Mouse (Mus musculus): ENCODE data around the gene Lrrc74a. TPM values are rescaled to one million over a fixed set of nuclear protein-coding genes. Genes with fewer than 3 reads are reported as not detected.
A peak's percentile ranks its signal among the peaks of the same experiment; 100 is the strongest.

Lrrc74a gene
- polyA plus RNA-seq, 1 experiment from 2014 or later = not detected

DNA sequence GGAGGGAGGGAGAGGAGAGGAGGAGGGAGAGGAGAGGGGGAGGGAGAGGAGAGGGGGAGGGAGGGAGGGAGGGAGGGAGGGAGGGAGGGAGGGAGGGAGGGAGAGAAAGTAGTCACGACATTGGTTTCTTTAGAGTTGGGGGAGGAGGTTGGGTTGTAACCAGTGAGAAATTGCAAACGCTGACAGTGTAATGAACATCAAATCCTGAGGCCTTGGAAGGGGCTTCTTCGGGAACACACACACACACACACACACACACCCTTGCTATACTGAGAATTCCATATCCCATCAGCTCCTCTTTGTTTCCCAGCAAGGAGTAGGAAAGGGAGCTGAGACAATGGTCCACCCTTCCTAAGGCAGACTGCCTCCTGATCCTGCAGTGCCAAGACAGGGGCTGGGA lies 38.4 kb downstream of the Lrrc74a start:
- no peaks in the 10 kb centered on the region for H3K36me3 ChIP-seq
- no peak overlapping the region for H3K9ac ChIP-seq
- H3K9me3 ChIP-seq = no peaks in the 10 kb centered on the region
- H3K4me3 ChIP-seq = no peak overlapping the region
- 32% methylated on average over 3 of the region's 3 CpGs for WGBS
- H3K4me2 ChIP-seq = no peak overlapping the region
- H3K27me3 ChIP-seq = no peaks in the 10 kb centered on the region
- H3K4me1 ChIP-seq (replicated peaks) = peaks cover 20% of the 10 kb centered on the region
- peak overlapping the region; percentile 42; the same call in 1 of the 2 replicates for H3K27ac ChIP-seq (replicated peaks)
- ATAC-seq (ENCODE audit: low read depth) = no peak

GRCm38 (mm10) chr12:86775561-86776280 lies 41.6 kb downstream of the Lrrc74a start:
- Histone ChIP-seq H3K4me3 (no peak overlapping the region), H3K9me3 (no peaks in the 10 kb centered on the region), H3K27me3 (no peaks in the 10 kb centered on the region), H3K27ac (replicated peaks) (no peak overlapping the region), H3K4me2 (no peak overlapping the region), H3K4me1 (replicated peaks) (peaks cover 9% of the 10 kb centered on the region), H3K9ac (no peak overlapping the region), H3K36me3 (no peaks in the 10 kb centered on the region)
- WGBS = 85% methylated on average over 7 of the region's 7 CpGs
- ATAC-seq (ENCODE audit: low read depth) = no peak

DNA sequence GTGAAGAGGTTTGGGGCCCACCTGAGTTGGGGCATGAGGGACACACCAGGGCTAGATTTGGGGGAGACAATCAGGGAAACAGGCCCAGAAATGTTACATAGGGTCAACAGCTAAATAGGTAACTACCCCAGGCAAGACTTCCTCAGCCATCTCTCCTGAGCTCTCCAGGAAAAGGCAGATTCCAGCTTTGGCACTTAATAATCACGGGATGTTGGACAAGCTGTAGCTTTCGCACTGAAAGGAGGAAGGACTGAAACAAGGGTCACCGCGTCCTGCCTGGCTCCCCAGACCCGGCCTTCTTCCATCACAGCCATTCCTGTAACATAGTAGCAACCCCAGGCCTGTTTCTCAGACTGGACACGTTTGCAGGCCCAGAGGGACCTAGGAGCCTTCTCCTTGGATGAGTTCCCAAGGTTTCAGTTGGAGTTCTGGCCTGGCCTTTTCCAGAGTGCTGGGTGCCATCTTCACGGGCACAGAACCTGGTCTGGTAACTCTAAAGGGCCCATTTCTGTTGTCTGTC lies 42.2 kb downstream of the Lrrc74a start:
- Histone ChIP-seq H3K36me3 (no peaks in the 10 kb centered on the region), H3K4me1 (replicated peaks) (peaks cover 6% of the 10 kb centered on the region), H3K4me2 (no peak overlapping the region), H3K9me3 (no peaks in the 10 kb centered on the region), H3K4me3 (no peak overlapping the region), H3K9ac (no peak overlapping the region), H3K27me3 (no peaks in the 10 kb centered on the region), H3K27ac (replicated peaks) (no peak overlapping the region)
- WGBS = 83% methylated on average over 7 of the region's 7 CpGs
- no peak for ATAC-seq (ENCODE audit: low read depth)

- H3K9ac ChIP-seq = no peak overlapping the region
- H3K27ac ChIP-seq (replicated peaks) = no peak overlapping the region
- no peaks in the 10 kb centered on the region for H3K27me3 ChIP-seq
- no peaks in the 10 kb centered on the region for H3K36me3 ChIP-seq
- no peaks in the 10 kb centered on the region for H3K9me3 ChIP-seq
- H3K4me3 ChIP-seq = no peak overlapping the region
- 93% methylated on average over 4 of the region's 4 CpGs for WGBS
- H3K4me2 ChIP-seq = no peak overlapping the region
- 0 out of 2 replicates have a peak, but pooled peaks cover 4% of the 10 kb centered on the region for H3K4me1 ChIP-seq (replicated peaks)
- no peak for ATAC-seq (ENCODE audit: low read depth)
These were observed 44.4 kb downstream of the Lrrc74a start for GRCm38 (mm10) chr12:86778531-86778930.

GRCm38 (mm10) chr12:86779206-86779989 lies 45.2 kb downstream of the Lrrc74a start:
- no peak overlapping the region for H3K9ac ChIP-seq
- WGBS = 53% methylated on average over 11 of the region's 11 CpGs

GRCm38 (mm10) chr12:86781654-86782202 lies 47.6 kb downstream of the Lrrc74a start:
- H3K36me3 ChIP-seq = no peaks in the 10 kb centered on the region
- ATAC-seq (ENCODE audit: low read depth) = no peak
- H3K9ac ChIP-seq = no peak overlapping the region
- H3K4me3 ChIP-seq = no peak overlapping the region
- no peaks in the 10 kb centered on the region for H3K9me3 ChIP-seq
- H3K27me3 ChIP-seq = peaks cover 9% of the 10 kb centered on the region; the same call in 1 of the 2 replicates
- H3K4me1 ChIP-seq (replicated peaks) = peaks cover 11% of the 10 kb centered on the region
- peak overlapping the region; percentile 38; the same call in 1 of the 2 replicates for H3K27ac ChIP-seq (replicated peaks)
- 37% methylated on average over 6 of the region's 6 CpGs for WGBS
- no peak overlapping the region for H3K4me2 ChIP-seq

More at GRCm38 (mm10) chr12:86779206-86779989, 45.2 kb downstream of the Lrrc74a start:
- Histone ChIP-seq H3K36me3 (no peaks in the 10 kb centered on the region), H3K9me3 (no peaks in the 10 kb centered on the region), H3K4me1 (replicated peaks) (0 out of 2 replicates have a peak, but pooled peaks cover 4% of the 10 kb centered on the region), H3K4me3 (no peak overlapping the region), H3K27me3 (0 out of 2 replicates have a peak, but pooled peaks cover 1% of the 10 kb centered on the region), H3K4me2 (no peak overlapping the region), H3K27ac (replicated peaks) (no peak overlapping the region)
- ATAC-seq (ENCODE audit: low read depth) = no peak

GRCm38 (mm10) chr12:86786149-86787019 lies 52.2 kb downstream of the Lrrc74a start:
- Histone ChIP-seq H3K4me1 (replicated peaks) (peaks cover 29% of the 10 kb centered on the region), H3K27me3 (peaks cover 24% of the 10 kb centered on the region), H3K36me3 (no peaks in the 10 kb centered on the region), H3K9ac (no peak overlapping the region), H3K27ac (replicated peaks) (peak overlapping the region; percentile 69), H3K4me2 (no peak overlapping the region), H3K4me3 (no peak overlapping the region), H3K9me3 (no peaks in the 10 kb centered on the region)
- 39% methylated on average over 12 of the region's 12 CpGs for WGBS
- 0 out of 2 replicates have a peak, but pooled peaks have one; percentile 32 for ATAC-seq (ENCODE audit: low read depth)

DNA sequence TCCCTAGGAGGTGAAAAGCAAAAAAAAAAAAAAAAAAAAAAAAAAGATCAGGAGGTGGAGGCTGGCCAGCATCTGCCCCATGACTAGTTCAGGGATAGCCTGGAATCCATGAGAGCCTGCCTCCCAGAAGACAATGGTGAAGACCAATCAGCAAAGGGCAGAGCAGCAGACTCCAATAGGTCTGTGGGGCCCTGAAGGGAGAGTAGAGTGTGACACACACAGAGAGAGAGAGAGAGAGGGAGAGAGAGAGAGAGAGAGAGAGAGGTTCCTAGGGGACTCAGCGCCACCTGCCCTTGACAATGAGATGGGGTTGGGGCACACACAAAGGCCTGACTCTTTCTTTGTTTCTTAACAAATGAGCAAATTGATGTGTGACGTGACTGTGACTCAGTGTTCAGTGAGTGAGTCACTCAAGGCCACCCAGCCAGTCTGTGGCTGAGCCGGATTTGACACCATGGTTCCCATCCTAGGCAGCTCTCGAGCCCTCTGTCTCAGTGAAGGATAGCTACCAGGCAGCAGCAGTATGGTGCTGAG lies 52.9 kb downstream of the Lrrc74a start:
- H3K27ac ChIP-seq (replicated peaks) = peak overlapping the region; percentile 69
- no peak overlapping the region for H3K9ac ChIP-seq
- WGBS = 17% methylated on average over 4 of the region's 4 CpGs
- peak; percentile 66 for ATAC-seq (ENCODE audit: low read depth)
- H3K4me2 ChIP-seq = no peak overlapping the region
- peaks cover 26% of the 10 kb centered on the region for H3K4me1 ChIP-seq (replicated peaks)
- H3K9me3 ChIP-seq = no peaks in the 10 kb centered on the region
- H3K36me3 ChIP-seq = no peaks in the 10 kb centered on the region
- H3K27me3 ChIP-seq = peaks cover 24% of the 10 kb centered on the region
- H3K4me3 ChIP-seq = no peak overlapping the region

- ATAC-seq (ENCODE audit: low read depth) = no peak
- 0 out of 2 replicates have a peak overlapping the region, but pooled peaks have one; percentile 0 for H3K9ac ChIP-seq
- 0 out of 2 replicates have a peak overlapping the region, but pooled peaks have one; percentile 33 for H3K27ac ChIP-seq (replicated peaks)
These were observed 56.1 kb downstream of the Lrrc74a start for GRCm38 (mm10) chr12:86790100-86790848.

GRCm38 (mm10) chr12:86790849-86791127 lies 56.6 kb downstream of the Lrrc74a start:
- Histone ChIP-seq H3K9me3 (no peaks in the 10 kb centered on the region), H3K4me1 (replicated peaks) (peaks cover 31% of the 10 kb centered on the region), H3K9ac (0 out of 2 replicates have a peak overlapping the region, but pooled peaks have one; percentile 0), H3K4me3 (no peak overlapping the region), H3K27me3 (peaks cover 15% of the 10 kb centered on the region), H3K27ac (replicated peaks) (no peak overlapping the region), H3K36me3 (no peaks in the 10 kb centered on the region), H3K4me2 (no peak overlapping the region)
- 18% methylated on average over 2 of the region's 2 CpGs for WGBS
- ATAC-seq (ENCODE audit: low read depth) = no peak

More at GRCm38 (mm10) chr12:86790100-86790848, 56.1 kb downstream of the Lrrc74a start:
- 44% methylated on average over 6 of the region's 6 CpGs for WGBS
- H3K27me3 ChIP-seq = peaks cover 15% of the 10 kb centered on the region
- no peak overlapping the region for H3K4me2 ChIP-seq
- H3K36me3 ChIP-seq = no peaks in the 10 kb centered on the region
- no peak overlapping the region for H3K4me3 ChIP-seq
- no peaks in the 10 kb centered on the region for H3K9me3 ChIP-seq
- peaks cover 26% of the 10 kb centered on the region for H3K4me1 ChIP-seq (replicated peaks)

Measured in neural tube, embryonic 13.5 days (tissue).